Mouse (Mus musculus) midbrain, embryonic 15.5 days (tissue): ENCODE data around the gene Actl7a. TPM values are rescaled to one million over a fixed set of nuclear protein-coding genes. Genes with fewer than 3 reads are reported as not detected.

Source experiments
- ATAC-seq: fragments of 200-750 bp; cut with Nextera tagmentation; replicated peaks from 2 replicates; pipeline ENCODE4 v1.8.0; 2017; ENCODE audit warnings: moderate TSS enrichment
- H3K27ac ChIP-seq: fragments of 300-500 bp; sonication (generic); 2 replicates; pipeline ENCODE4 v1.5.1; 2015; ENCODE audit warnings: mild to moderate bottlenecking, inconsistent platforms
- H3K27me3 ChIP-seq: fragments of 300-500 bp; sonication (generic); replicated peaks from 2 replicates; pipeline ENCODE4 v1.6.1; 2015; ENCODE audit warnings: inconsistent platforms
- H3K36me3 ChIP-seq: fragments of 300-500 bp; sonication (generic); replicated peaks from 2 replicates; pipeline ENCODE4 v1.6.1; 2015; ENCODE audit warnings: inconsistent platforms
- H3K4me1 ChIP-seq: fragments of 300-500 bp; sonication (generic); 2 replicates; pipeline ENCODE4 v1.6.1; 2015; ENCODE audit warnings: inconsistent platforms
- H3K4me2 ChIP-seq: fragments of 300-500 bp; sonication (generic); 2 replicates; pipeline ENCODE4 v1.6.1; 2015; ENCODE audit warnings: inconsistent platforms, mild to moderate bottlenecking, moderate library complexity
- H3K4me3 ChIP-seq: fragments of 300-500 bp; sonication (generic); 2 replicates; pipeline ENCODE4 v1.5.1; 2015; ENCODE audit warnings: mild to moderate bottlenecking, inconsistent platforms
- H3K9ac ChIP-seq: fragments of 300-500 bp; sonication (generic); 2 replicates; pipeline ENCODE4 v1.6.1; 2015; ENCODE audit warnings: mild to moderate bottlenecking, inconsistent platforms
- H3K9me3 ChIP-seq: fragments of 300-500 bp; sonication (generic); 2 replicates; pipeline ENCODE4 v1.6.1; 2016; ENCODE audit warnings: inconsistent platforms
- WGBS: fragments of 180-500 bp; shearing (Covaris S2); methylation state at CpG from one replicate; pipeline ENCODE4 v1.1.7; 2015; ENCODE audit warnings: mixed read lengths; 5-methylcytosine and 5-hydroxymethylcytosine counted together
- polyA plus RNA-seq: library from polyadenylated mRNA; unstranded; fragments of >200 nt; fragmentation: Nextera tagmentation; extraction: Ambion mirVana; gene quantifications from 2 replicates; pipeline ENCODE4 v1.2.1, GENCODE M21; 2015

Gene Actl7a
- polyA plus RNA-seq, 1 experiment from 2014 or later, result not detected

DNA sequence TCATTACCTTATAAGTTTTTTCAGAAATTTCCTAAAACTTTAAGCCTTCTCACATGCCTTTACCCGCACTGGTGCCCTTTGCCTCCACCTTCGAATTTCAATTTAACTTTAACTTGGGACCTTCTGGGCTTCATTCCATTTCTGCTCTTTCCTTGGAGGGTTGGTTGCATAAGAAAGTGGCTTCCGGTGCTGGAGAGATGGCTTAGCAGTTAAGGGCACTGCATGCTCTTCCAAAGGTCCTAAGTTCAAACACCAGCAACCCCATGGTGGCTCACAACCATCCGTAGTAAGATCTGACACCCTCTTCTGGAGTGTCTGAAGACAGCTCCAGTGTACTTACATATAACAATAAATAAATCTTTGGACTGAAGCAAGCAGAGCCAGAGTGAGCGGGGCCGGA lies 20.0 kb upstream of the Actl7a start:
- H3K4me1 ChIP-seq, result 0 out of 2 replicates have a peak, but pooled peaks cover 2% of the 10 kb centered on the region
- H3K9me3 ChIP-seq, result no peaks in the 10 kb centered on the region
- H3K36me3 ChIP-seq, result no peaks in the 10 kb centered on the region
- H3K9ac ChIP-seq, result no peak overlapping the region
- ATAC-seq, result no peak
- no peaks in the 10 kb centered on the region for H3K27me3 ChIP-seq
- H3K4me3 ChIP-seq, result no peak overlapping the region
- H3K4me2 ChIP-seq, result no peak overlapping the region
- H3K27ac ChIP-seq, result no peak overlapping the region
- WGBS, result 95% methylated on average over 6 of the region's 6 CpGs

DNA sequence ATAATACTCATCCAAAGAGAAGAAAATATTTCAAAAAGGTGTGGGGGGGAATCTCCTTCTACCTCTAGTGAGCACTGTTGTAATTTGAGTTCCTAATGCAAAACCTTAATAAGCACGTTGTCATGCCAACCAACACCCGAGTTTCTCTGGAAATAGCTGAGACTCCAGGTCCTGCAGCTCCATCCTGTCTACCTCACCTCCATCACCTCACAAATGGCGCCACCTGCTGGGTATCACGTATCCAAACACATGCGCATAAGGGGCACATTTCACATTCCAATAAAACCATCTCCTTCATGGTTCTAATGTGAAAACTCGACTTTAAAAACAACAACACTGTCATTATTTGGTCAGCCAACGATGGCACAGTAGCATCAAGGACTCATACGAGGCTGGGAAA lies 17.4 kb upstream of the Actl7a start:
- H3K27ac ChIP-seq, result no peak overlapping the region
- H3K9ac ChIP-seq, result no peak overlapping the region
- H3K4me2 ChIP-seq, result no peak overlapping the region
- no peaks in the 10 kb centered on the region for H3K4me1 ChIP-seq
- no peaks in the 10 kb centered on the region for H3K9me3 ChIP-seq
- no peak overlapping the region for H3K4me3 ChIP-seq
- no peaks in the 10 kb centered on the region for H3K27me3 ChIP-seq
- WGBS, result 57% methylated on average over 8 of the region's 8 CpGs
- H3K36me3 ChIP-seq, result no peaks in the 10 kb centered on the region
- no peak for ATAC-seq

DNA sequence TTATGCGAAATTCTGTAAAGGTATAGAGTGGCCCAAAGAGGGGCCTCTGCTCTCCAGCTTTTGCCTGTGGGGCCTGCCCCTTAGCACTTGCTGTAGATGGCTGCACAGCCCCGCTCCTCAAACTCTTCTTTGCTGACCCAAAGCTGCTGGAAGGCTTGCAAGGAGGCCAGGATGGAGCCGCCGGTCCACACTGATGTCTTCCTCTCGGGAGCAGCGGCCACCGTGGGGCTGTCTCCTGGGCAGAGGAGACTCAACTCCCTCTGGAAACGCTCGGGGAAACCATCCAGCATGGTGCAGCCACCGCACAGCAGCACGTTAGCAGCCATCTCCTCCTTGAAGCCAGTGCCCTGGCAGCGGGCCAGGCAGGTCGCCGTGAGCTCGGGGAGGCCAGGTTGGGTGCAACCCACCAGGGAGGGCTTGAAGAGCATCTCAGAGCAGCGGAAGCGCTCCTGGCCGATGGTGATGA lies 3.2 kb upstream of the Actl7a start, which contains the start of gene Gm26657:
Gene Gm26657 (plus strand): TSS at position 51 of the 466 bp plus-strand sequence.
- Histone ChIP-seq H3K27ac (no peak within 1 kb of the TSS), H3K9me3 (no peaks in the 10 kb centered on the region), H3K4me3 (no peak within 1 kb of the TSS), H3K36me3 (no peaks in the 10 kb centered on the region), H3K9ac (no peak within 1 kb of the TSS), H3K27me3 (no peaks in the 10 kb centered on the region), H3K4me2 (no peak within 1 kb of the TSS), H3K4me1 (no peaks in the 10 kb centered on the region)
- no peak for ATAC-seq
- 91% methylated on average over 18 of the region's 18 CpGs for WGBS

DNA sequence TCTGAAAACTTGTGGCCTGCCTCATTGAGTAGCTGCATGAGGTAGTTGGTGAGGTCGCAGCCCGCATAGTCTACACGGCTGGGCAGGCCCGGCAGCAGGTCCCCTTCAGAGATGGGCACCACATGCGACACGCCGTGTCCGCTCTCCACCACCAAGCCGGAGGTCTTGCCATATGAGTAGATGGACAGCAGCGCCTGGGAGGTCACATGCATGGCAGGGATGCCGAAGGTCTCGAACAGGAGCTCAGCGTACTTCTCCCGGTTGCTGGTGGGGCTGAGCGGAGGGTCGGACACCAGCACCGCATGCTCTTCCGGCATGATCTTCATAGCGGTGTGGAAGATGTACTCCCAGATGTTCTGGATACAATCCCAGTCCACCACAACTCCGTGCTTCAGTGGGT lies 2.6 kb upstream of the Actl7a start:
- Histone ChIP-seq H3K9me3 (no peaks in the 10 kb centered on the region), H3K4me1 (no peaks in the 10 kb centered on the region), H3K27me3 (no peaks in the 10 kb centered on the region), H3K9ac (no peak overlapping the region), H3K27ac (no peak overlapping the region), H3K4me3 (no peak overlapping the region), H3K4me2 (no peak overlapping the region), H3K36me3 (no peaks in the 10 kb centered on the region)
- 97% methylated on average over 20 of the region's 20 CpGs for WGBS
- no peak for ATAC-seq

DNA sequence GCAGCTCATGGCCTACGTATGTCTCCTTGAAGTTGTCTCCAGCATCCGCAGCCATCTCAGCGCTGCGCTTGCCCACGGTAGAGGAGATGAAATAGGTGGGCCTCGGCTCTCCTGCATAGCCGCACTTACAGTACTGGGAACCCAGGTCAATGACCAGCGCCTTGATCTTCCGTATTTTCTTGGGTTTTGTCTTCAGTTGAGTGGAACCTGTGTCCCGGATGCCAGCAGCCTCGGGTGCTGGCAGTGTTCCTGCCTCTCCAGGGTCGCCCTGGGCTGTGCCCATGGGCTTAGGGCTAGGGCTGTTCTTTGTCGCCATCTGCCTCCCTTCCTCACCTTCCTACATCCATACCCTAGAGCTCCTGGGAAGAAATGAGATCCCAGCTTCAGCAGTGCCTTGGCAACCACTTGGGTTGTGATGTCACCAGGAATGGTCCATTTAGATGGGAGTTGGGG lies 2.1 kb upstream of the Actl7a start, which contains the start of gene Actl7b:
Gene Actl7b (minus strand): TSS at position 403 of the 453 bp plus-strand sequence.
- Histone ChIP-seq H3K9me3 (no peaks in the 10 kb centered on the region), H3K4me1 (no peaks in the 10 kb centered on the region), H3K36me3 (no peaks in the 10 kb centered on the region; the same call in 1 of the 2 replicates), H3K4me3 (no peak within 1 kb of the TSS), H3K4me2 (no peak within 1 kb of the TSS), H3K9ac (no peak within 1 kb of the TSS), H3K27me3 (no peaks in the 10 kb centered on the region), H3K27ac (no peak within 1 kb of the TSS)
- WGBS, result 95% methylated on average over 13 of the region's 13 CpGs
- ATAC-seq, result no peak

DNA sequence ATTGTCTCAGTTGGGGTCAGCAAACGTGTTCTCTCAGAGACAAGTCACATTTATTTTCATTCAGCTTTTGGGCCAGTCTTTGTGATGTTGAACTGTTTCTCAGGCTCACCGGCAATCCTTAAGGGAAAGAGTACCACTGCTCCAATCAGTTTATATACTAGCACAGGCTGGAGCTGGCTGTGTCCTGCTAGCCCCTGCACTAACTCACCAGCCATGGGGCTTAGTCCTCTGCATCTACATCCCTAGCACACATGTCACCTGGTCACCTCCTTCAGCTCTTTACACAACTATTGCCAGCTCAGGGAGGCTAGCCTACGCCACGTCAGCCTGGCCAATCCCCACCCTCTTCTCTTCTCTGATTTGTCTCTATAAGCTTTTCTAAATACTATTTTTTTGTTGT lies 515 bp upstream of the Actl7a start:
- no peak overlapping the region for H3K4me3 ChIP-seq
- H3K36me3 ChIP-seq, result peaks cover 6% of the 10 kb centered on the region; the same call in 1 of the 2 replicates
- no peak for ATAC-seq
- H3K27ac ChIP-seq, result no peak overlapping the region
- H3K27me3 ChIP-seq, result no peaks in the 10 kb centered on the region
- WGBS, result 91% methylated on average over 4 of the region's 4 CpGs
- H3K4me1 ChIP-seq, result no peaks in the 10 kb centered on the region
- no peaks in the 10 kb centered on the region for H3K9me3 ChIP-seq
- H3K9ac ChIP-seq, result no peak overlapping the region
- H3K4me2 ChIP-seq, result no peak overlapping the region

DNA sequence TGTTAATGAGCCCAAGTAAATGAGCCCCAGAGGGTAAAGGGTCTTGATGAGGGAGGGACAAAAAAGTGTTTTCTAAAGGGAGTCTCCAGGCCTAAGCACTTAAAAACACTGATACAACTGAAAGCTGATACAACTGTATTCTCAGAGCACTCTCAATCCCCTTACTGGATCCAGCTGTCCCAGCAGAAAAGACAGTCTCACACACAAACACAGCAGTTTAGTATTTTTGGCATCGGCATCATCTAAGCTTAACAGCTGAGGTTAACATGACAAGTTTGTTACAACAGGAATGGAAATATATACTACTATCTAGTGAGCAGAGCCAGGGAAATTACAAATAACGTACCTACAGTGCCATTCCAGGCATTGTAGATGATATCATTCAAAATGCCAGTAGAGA lies 3.1 kb downstream of the Actl7a start:
- Histone ChIP-seq H3K27ac (no peak overlapping the region), H3K9me3 (no peaks in the 10 kb centered on the region), H3K27me3 (no peaks in the 10 kb centered on the region), H3K4me2 (no peak overlapping the region), H3K4me3 (no peak overlapping the region), H3K4me1 (no peaks in the 10 kb centered on the region), H3K9ac (no peak overlapping the region), H3K36me3 (peaks cover 34% of the 10 kb centered on the region; the same call in 1 of the 2 replicates)
- no peak for ATAC-seq
- WGBS, result 92% methylated on average over 2 of the region's 2 CpGs

DNA sequence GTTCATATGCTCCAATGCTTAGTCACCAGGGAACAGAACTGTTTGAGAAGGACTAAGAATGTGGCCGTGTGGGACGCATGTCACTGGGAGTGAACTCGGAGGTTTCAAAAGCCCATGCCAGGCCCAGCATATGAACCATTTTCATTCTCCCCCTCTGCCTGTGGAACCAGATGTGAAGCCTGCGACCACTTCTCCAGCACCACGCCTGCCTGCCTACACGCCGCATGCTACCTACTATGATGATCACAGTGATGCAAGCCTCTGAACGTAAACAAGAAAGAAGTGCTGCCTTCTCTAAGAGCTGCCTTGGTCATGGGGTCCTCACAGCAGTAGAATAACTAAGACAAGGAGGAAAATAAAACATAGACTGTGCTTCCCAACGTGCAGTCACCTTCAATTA lies 4.2 kb downstream of the Actl7a start:
- 97% methylated on average over 9 of the region's 9 CpGs for WGBS
- Histone ChIP-seq H3K4me2 (no peak overlapping the region), H3K27ac (no peak overlapping the region), H3K4me1 (no peaks in the 10 kb centered on the region), H3K27me3 (no peaks in the 10 kb centered on the region), H3K4me3 (no peak overlapping the region), H3K9me3 (no peaks in the 10 kb centered on the region), H3K9ac (no peak overlapping the region), H3K36me3 (peaks cover 41% of the 10 kb centered on the region; the same call in 1 of the 2 replicates)
- no peak for ATAC-seq

DNA sequence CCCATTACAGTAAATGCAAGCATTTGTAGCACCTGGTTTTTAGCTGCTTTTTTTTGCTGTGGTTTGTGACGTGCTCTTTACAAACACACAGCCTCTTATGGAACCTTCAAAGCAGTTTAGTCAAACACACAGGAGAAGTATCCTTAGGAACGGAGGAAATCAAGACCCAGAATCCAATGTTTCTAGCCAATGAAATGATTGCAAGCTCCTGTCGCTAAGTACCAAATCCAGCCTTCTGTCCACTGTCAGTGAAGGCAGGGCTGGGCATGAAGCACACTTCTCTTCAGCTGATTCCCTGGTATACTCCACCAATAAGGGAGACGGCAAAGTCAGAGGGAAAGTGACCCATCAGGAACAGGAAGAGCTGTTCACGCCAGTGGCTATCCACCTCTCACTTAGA lies 12.8 kb downstream of the Actl7a start:
- no peaks in the 10 kb centered on the region for H3K9me3 ChIP-seq
- no peak overlapping the region for H3K9ac ChIP-seq
- no peaks in the 10 kb centered on the region for H3K27me3 ChIP-seq
- no peak overlapping the region for H3K4me3 ChIP-seq
- H3K4me2 ChIP-seq, result no peak overlapping the region
- no peak overlapping the region for H3K27ac ChIP-seq
- WGBS, result 94% methylated on average over 5 of the region's 5 CpGs
- H3K36me3 ChIP-seq, result peaks cover 60% of the 10 kb centered on the region
- no peak for ATAC-seq
- no peaks in the 10 kb centered on the region for H3K4me1 ChIP-seq

DNA sequence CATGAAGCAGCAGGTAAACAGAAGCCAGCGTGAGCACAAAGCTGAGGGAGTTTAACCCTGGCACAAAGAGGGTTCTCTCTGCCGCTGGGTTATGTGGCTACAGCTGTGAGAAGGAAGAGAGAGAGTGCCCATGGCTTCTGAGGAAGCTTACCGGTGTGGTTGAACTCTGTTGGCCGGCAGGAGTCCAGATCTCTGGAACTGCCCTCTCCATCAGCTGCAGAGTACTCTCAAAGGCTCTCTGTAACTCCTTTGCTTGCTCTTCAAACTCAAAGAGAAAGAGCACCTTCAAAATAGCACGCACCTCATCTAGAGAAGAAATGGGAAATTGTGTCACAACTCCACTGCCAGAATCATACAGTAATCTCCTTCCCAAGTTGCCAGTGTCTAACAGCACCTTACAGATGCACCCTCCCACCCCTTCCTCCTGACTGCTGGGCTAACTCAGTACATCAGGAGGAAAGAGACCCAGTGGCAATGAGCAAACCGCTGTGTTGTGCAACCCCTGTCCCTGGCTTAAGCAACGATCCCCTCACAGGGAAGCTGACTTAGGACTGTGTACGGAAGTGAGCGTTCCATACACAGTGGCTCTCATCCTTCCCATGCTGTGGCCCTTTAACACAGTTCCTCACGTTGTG lies 13.9 kb downstream of the Actl7a start:
- no peak overlapping the region for H3K27ac ChIP-seq
- no peaks in the 10 kb centered on the region for H3K9me3 ChIP-seq
- no peak for ATAC-seq
- no peak overlapping the region for H3K9ac ChIP-seq
- WGBS, result 95% methylated on average over 10 of the region's 10 CpGs
- peaks cover 54% of the 10 kb centered on the region for H3K36me3 ChIP-seq
- H3K4me3 ChIP-seq, result no peak overlapping the region
- no peak overlapping the region for H3K4me2 ChIP-seq
- no peaks in the 10 kb centered on the region for H3K27me3 ChIP-seq
- H3K4me1 ChIP-seq, result no peaks in the 10 kb centered on the region

DNA sequence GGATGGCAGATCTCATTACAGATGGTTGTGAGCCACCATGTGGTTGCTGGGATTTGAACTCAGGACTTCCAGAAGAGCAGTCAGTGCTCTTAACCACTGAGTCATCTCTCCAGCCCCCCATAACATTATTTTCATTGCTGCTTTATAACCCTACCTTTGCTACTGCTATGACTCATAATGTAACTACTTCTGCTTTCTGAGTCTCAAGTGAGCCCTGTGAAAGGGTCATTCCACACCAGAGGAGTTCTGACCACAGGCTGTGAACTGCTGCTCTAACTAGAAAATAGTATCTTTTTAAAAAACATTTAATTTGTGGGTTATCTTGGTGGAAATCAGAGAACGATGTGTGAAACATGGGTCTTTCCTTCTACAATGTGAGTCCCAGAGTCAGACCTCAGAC lies 14.5 kb downstream of the Actl7a start:
- Histone ChIP-seq H3K9me3 (no peaks in the 10 kb centered on the region), H3K27ac (no peak overlapping the region), H3K4me3 (no peak overlapping the region), H3K9ac (no peak overlapping the region), H3K4me2 (no peak overlapping the region), H3K36me3 (peaks cover 59% of the 10 kb centered on the region), H3K27me3 (no peaks in the 10 kb centered on the region), H3K4me1 (no peaks in the 10 kb centered on the region)
- WGBS, result 100% methylated on average over 1 of the region's 1 CpGs
- ATAC-seq, result no peak

DNA sequence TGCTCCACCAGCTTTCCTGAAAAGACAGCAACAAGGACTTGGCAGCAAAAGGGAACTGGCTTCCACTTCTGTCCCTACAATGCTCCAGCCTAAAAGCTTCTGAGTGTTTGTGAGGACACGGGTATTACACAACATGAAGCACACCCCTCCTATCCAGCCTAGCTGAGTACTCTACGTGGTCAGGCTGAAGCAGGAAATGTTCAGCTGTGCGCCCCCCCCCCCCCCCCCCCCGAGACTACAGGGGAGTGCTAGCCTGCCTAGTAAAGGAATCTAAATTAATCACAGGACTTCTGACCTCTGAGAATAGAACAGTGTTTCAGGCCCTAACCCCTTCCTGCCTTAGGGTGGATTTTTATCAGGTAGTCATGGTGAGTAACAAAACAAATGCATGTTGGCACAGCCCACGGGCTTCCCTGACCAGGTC lies 24.7 kb downstream of the Actl7a start:
- Histone ChIP-seq H3K27ac (no peak overlapping the region), H3K36me3 (peaks cover 57% of the 10 kb centered on the region), H3K27me3 (no peaks in the 10 kb centered on the region), H3K9ac (no peak overlapping the region), H3K4me3 (no peak overlapping the region), H3K4me2 (no peak overlapping the region), H3K4me1 (no peaks in the 10 kb centered on the region), H3K9me3 (no peaks in the 10 kb centered on the region)
- no peak for ATAC-seq
- 81% methylated on average over 5 of the region's 5 CpGs for WGBS

DNA sequence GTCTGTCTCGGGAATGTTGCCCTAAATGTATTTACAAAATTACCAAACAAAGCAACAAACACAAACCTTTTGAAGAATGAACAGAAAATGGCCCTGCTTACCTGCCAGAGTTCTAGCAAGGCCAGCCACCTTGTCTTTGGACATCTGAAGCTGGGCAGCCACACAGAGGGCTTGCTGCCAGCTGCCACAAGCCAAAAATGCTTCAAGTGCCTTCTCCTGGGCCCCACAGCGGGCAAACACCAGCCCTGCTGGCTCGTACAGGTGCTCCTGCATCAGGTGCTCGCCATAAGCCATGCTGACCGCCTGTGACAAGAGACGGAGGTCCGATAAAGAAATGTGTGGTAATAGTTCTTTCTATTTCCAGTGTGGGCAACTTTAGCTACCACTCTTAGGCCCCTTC lies 25.7 kb downstream of the Actl7a start:
- Histone ChIP-seq H3K9ac (no peak overlapping the region), H3K9me3 (no peaks in the 10 kb centered on the region), H3K4me3 (no peak overlapping the region), H3K4me2 (no peak overlapping the region), H3K27ac (no peak overlapping the region), H3K36me3 (peaks cover 67% of the 10 kb centered on the region), H3K27me3 (no peaks in the 10 kb centered on the region), H3K4me1 (no peaks in the 10 kb centered on the region)
- WGBS, result 95% methylated on average over 7 of the region's 7 CpGs
- no peak for ATAC-seq
